Mouse (Mus musculus) liver, embryonic 14.5 days (tissue): ENCODE results near the gene Onecut3. TPM values are rescaled to one million over a fixed set of nuclear protein-coding genes. Genes with fewer than 3 reads are reported as not detected.

Source experiments
- ATAC-seq: fragments of 200-750 bp; cut with Nextera tagmentation; 2 replicates; pipeline ENCODE4 v1.8.0; 2017; ENCODE audit warnings: moderate number of reproducible peaks, mild to moderate bottlenecking, moderate library complexity; ENCODE audit not compliant: insufficient read depth
- DNase-seq, 3 experiments: peaks; one replicate each; pipeline ENCODE4 v3.0.0-alpha.2; 2012 to 2013; ENCODE audit warnings: low read depth in 3 of 3, low spot score in 3 of 3
- H3K27ac ChIP-seq: fragments of 300-500 bp; sonication (generic); 2 replicates; pipeline ENCODE4 v1.5.1; 2014; ENCODE audit warnings: moderate library complexity, mild to moderate bottlenecking, control low read depth, inconsistent platforms
- H3K27me3 ChIP-seq: fragments of 300-500 bp; sonication (generic); 2 replicates; pipeline ENCODE4 v1.6.1; 2014; ENCODE audit warnings: mild to moderate bottlenecking, low read length, moderate library complexity; ENCODE audit not compliant: control insufficient read depth, insufficient read depth
- H3K36me3 ChIP-seq: fragments of 300-500 bp; sonication (generic); replicated peaks from 2 replicates; pipeline ENCODE4 v1.6.1; 2014; ENCODE audit warnings: low read depth; ENCODE audit not compliant: control insufficient read depth, insufficient read depth
- H3K4me1 ChIP-seq, 2 experiments: fragments of 200-500 bp in 1 of 2; fragments of 300-500 bp in 1 of 2; sonication (generic) in 1 of 2; replicated peaks; 2 replicates each; pipeline ENCODE4 v1.6.1; 2012 to 2014; ENCODE audit warnings: antibody characterized with exemption in 1 of 2, inconsistent platforms in 1 of 2, low read length in 1 of 2; ENCODE audit not compliant: control insufficient read depth in 2 of 2, insufficient read depth in 2 of 2
- H3K4me2 ChIP-seq: fragments of 300-500 bp; sonication (generic); 2 replicates; pipeline ENCODE4 v1.6.1; 2014; ENCODE audit warnings: low read depth, mild to moderate bottlenecking, control low read depth, moderate library complexity
- H3K4me3 ChIP-seq, 2 experiments: fragments of 200-500 bp in 1 of 2; fragments of 300-500 bp in 1 of 2; sonication (generic) in 1 of 2; 2 replicates each; pipeline ENCODE4 v1.5.1; 2012 to 2014; ENCODE audit warnings: low read depth in 2 of 2, low read length in 2 of 2, mild to moderate bottlenecking in 2 of 2, control low read depth in 1 of 2, inconsistent platforms in 1 of 2, moderate library complexity in 1 of 2; ENCODE audit not compliant: insufficient read depth in 1 of 2
- H3K9ac ChIP-seq: fragments of 300-500 bp; sonication (generic); replicated peaks from 2 replicates; pipeline ENCODE4 v1.6.1; 2014; ENCODE audit warnings: mild to moderate bottlenecking, control low read depth, moderate library complexity
- H3K9me3 ChIP-seq: fragments of 300-500 bp; sonication (generic); 2 replicates; pipeline ENCODE4 v1.6.1; 2016; ENCODE audit warnings: low read length, mixed read lengths; ENCODE audit not compliant: control insufficient read depth
- CTCF ChIP-seq: IDR thresholded peaks from 2 replicates; pipeline ENCODE4 v1.5.1; 2016; ENCODE audit warnings: antibody characterized with exemption, low read depth, control low read depth
- EP300 ChIP-seq: IDR thresholded peaks from 2 replicates; pipeline ENCODE4 v1.6.1; 2016; ENCODE audit warnings: antibody characterized with exemption, low read depth
- WGBS: fragments of 180-500 bp; shearing (Covaris S2); extraction: QIAGEN DNeasy Blood & Tissue Kit; methylation state at CpG from one replicate; pipeline ENCODE4 v1.1.7; 2014; ENCODE audit not compliant: insufficient replicate concordance; 5-methylcytosine and 5-hydroxymethylcytosine counted together
- polyA plus RNA-seq, 2 experiments: library from polyadenylated mRNA; depleted of rRNA in 1 of 2; stranded (reverse) in 1 of 2; unstranded in 1 of 2; fragments of >200 nt; fragmentation: Nextera tagmentation in 1 of 2; extraction: Ambion mirVana in 1 of 2; gene quantifications; 2 replicates each; pipeline versions ENCODE4 v1.2.1 to v1.2.3; 2012 to 2014

Onecut3 gene
- polyA plus RNA-seq, 2 experiments = 0.02 TPM; not detected in 1

- Histone ChIP-seq H3K9ac (no peak overlapping the region), H3K27me3 (peaks cover 81% of the 10 kb centered on the region), H3K9me3 (no peaks in the 10 kb centered on the region), H3K36me3 (no peaks in the 10 kb centered on the region), H3K4me1 (peaks cover 0 to 2% of the 10 kb centered on the region in 2 experiments; a peak in 1 of 4 replicates), H3K4me2 (no peak overlapping the region), H3K27ac (no peak overlapping the region), H3K4me3 (no peak overlapping the region)
- WGBS = 5% methylated on average over 7 of the region's 7 CpGs
- no peak for TF ChIP-seq EP300
- no peak for TF ChIP-seq CTCF
- ATAC-seq (no peak), DNase-seq (no peak)
Observed at GRCm38 (mm10) chr10:80502291-80502690, 7.7 kb downstream of the Onecut3 start.

GRCm38 (mm10) chr10:80502819-80503314, 8.2 kb downstream of the Onecut3 start:
- TF ChIP-seq CTCF (no peak), EP300 (no peak)
- ATAC-seq = no peak
- 6% methylated on average over 22 of the region's 22 CpGs for WGBS
- H3K9me3 ChIP-seq = no peaks in the 10 kb centered on the region
- H3K36me3 ChIP-seq = no peaks in the 10 kb centered on the region
- no peak overlapping the region for H3K4me2 ChIP-seq
- DNase-seq = no peak
- peaks cover 75% of the 10 kb centered on the region for H3K27me3 ChIP-seq
- H3K9ac ChIP-seq = no peak overlapping the region
- H3K4me1 ChIP-seq = peaks cover 0 to 3% of the 10 kb centered on the region in 2 experiments; a peak in 1 of 4 replicates
- H3K4me3 ChIP-seq = no peak overlapping the region
- no peak overlapping the region for H3K27ac ChIP-seq

DNA sequence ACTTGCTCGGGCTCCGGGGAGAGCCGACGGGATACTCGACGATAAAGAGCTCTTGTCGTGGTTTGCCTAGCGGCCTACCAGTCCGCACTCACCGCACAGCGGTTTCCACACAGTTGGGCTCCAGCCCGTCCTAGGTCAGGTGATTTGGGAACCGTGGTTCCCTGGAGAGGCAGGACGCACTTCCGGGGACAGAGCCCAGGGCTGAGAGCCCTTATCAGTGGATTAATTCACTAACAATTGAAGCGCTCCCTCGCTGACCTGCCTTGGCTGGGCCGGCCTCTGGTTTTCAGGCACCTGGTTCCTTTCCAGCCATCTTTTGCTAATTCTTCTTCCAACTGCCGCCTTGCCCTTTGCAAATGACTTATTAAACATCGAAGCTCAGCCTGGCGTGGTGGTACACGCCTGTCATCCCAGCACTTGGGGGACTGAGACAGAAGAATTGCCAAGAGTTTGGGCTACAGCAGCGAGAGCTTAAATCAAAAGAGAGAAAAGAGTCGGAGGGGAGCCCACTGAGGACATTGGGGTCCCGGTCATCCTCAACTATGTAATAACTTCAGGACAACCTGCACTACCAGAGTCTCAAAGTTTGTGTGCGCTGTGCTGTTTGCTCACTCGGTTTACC, 9.1 kb downstream of the Onecut3 start:
- H3K27me3 ChIP-seq = peaks cover 67% of the 10 kb centered on the region
- no peaks in the 10 kb centered on the region for H3K9me3 ChIP-seq
- no peak for DNase-seq
- no peak overlapping the region for H3K4me3 ChIP-seq
- H3K4me2 ChIP-seq = no peak overlapping the region
- H3K9ac ChIP-seq = no peak overlapping the region
- H3K36me3 ChIP-seq = no peaks in the 10 kb centered on the region
- 2% methylated on average over 27 of the region's 27 CpGs for WGBS
- TF ChIP-seq CTCF (no peak), EP300 (no peak)
- no peak overlapping the region for H3K27ac ChIP-seq
- ATAC-seq = no peak
- H3K4me1 ChIP-seq = peaks cover 0 to 3% of the 10 kb centered on the region in 2 experiments; a peak in 1 of 4 replicates

DNA sequence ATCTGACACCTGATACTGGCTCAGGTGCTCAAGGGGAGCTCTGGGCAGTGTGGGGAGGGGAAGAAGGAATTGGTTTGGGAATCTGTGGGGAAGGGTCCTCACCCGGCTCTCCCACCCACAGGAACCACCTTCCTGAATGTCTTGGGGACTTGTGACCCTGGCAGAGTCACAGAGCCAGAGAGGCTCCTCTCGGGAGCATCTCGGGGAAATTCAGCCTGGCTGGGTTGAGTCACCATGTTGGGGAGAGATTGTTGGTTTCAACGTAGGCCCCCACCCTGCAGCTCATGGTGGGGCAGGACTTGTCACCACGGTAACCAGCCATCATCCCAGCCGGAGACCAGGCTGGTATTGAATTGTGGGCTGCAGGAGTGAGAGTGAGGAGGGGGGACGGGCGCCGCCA, 10.1 kb downstream of the Onecut3 start:
- no peak for TF ChIP-seq EP300
- no peak for TF ChIP-seq CTCF
- ATAC-seq (no peak), DNase-seq (no peak)
- Histone ChIP-seq H3K27ac (no peak overlapping the region), H3K4me3 (no peak overlapping the region), H3K27me3 (peaks cover 57% of the 10 kb centered on the region), H3K4me1 (peaks cover 0 to 8% of the 10 kb centered on the region in 2 experiments; a peak in 2 of 4 replicates), H3K9me3 (no peaks in the 10 kb centered on the region), H3K36me3 (no peaks in the 10 kb centered on the region), H3K4me2 (no peak overlapping the region), H3K9ac (no peak overlapping the region)
- WGBS = 6% methylated on average over 9 of the region's 9 CpGs

- Histone ChIP-seq H3K9me3 (no peaks in the 10 kb centered on the region), H3K4me1 (peaks cover 0 to 10% of the 10 kb centered on the region in 2 experiments; a peak in 2 of 4 replicates), H3K4me2 (no peak overlapping the region), H3K4me3 (no peak overlapping the region), H3K27me3 (peaks cover 51% of the 10 kb centered on the region), H3K9ac (no peak overlapping the region), H3K36me3 (no peaks in the 10 kb centered on the region), H3K27ac (no peak overlapping the region)
- no peak for ATAC-seq
- WGBS = 1% methylated on average over 11 of the region's 11 CpGs
- peak; percentile 38 to 50 (median 41) for DNase-seq
- peak; percentile 88 for TF ChIP-seq CTCF
- no peak for TF ChIP-seq EP300
Observed at GRCm38 (mm10) chr10:80506222-80506621, 11.6 kb downstream of the Onecut3 start.
